Mouse (Mus musculus): ENCODE measurements around the gene Npffr2. TPM values are rescaled to one million over a fixed set of nuclear protein-coding genes. Genes with fewer than 3 reads are reported as not detected.

The Npffr2 gene
- total RNA-seq, 4 experiments from 2014 or later, result not detected

Other genes starting within 250 kb of the Npffr2 start
- gene Gc, start 69.5 kb upstream of the Npffr2 start, total RNA-seq (2022), result 1 to 10 TPM in 1 of 4 experiments, not detected in 3; 2.2 TPM

All from gastrocnemius, adult 8-10 months (tissue).